Mouse (Mus musculus): ENCODE data around the gene Tagln3.

GRCm38 (mm10) chr16:45684815-45685214, 39.6 kb downstream of the Tagln3 start:
- TF ChIP-seq CTCF (IDR thresholded peaks at IDR 0.05; ENCODE audit: borderline replicate concordance, insufficient read depth, low read depth, low read length), result peak; percentile 89
- no peak for TF ChIP-seq POLR2A (IDR thresholded peaks at IDR 0.05; ENCODE audit: borderline replicate concordance, insufficient read depth, low read length)
